ENCODE assay signal across 12 mouse cellular contexts in genomic region chr2:180234980-180235379, GRCm38 (mm10). TPM values are rescaled to one million over a fixed set of nuclear protein-coding genes. Genes with fewer than 3 reads are reported as not detected.
A peak's percentile ranks its signal among the peaks of the same experiment; 100 is the strongest.
DNase-seq lines count a peak whose midpoint lies in the region; TF ChIP-seq lines count a peak whose summit lies in the region.
"Had no signal": no experiment of that assay in that cellular context is flagged by ENCODE, and none has a peak within 500 bp of the region (broad histone marks: within the 10 kb centered on the region; RNA-seq: fewer than 3 reads in every experiment).

No protein-coding gene starts in this region.

- H3K27me3 ChIP-seq in kidney, adult 2 months (replicated peaks; ENCODE audit: control insufficient read depth, insufficient read depth, low read length): no peaks in the 10 kb centered on the region
- no peaks in the 10 kb centered on the region for H3K27me3 ChIP-seq in embryonic facial prominence, embryonic 10.5 days (replicated peaks; ENCODE audit: low read depth, poor library complexity, severe bottlenecking)

- H3K4me1 ChIP-seq in kidney, adult 2 months (ENCODE audit: control insufficient read depth, insufficient read depth, low read length): peaks cover 2% of the 10 kb centered on the region; the same call in 1 of the 2 replicates
- H3K4me1 ChIP-seq in embryonic facial prominence, embryonic 10.5 days: peaks cover 39% of the 10 kb centered on the region

- H3K9me3 ChIP-seq in embryonic facial prominence, embryonic 10.5 days: no peaks in the 10 kb centered on the region

- intact Hi-C loops in gastrocnemius, adult 2 months (cut with DNase I): no loop called here

- no peaks in the 10 kb centered on the region for H3K36me3 ChIP-seq in kidney, adult 2 months (ENCODE audit: control insufficient read depth, insufficient read depth, low read length)
- no peaks in the 10 kb centered on the region for H3K36me3 ChIP-seq in embryonic facial prominence, embryonic 10.5 days (replicated peaks)

- 46% methylated on average over 6 of the region's 6 CpGs for WGBS in kidney, adult 2 months
- 58% methylated on average over 6 of the region's 6 CpGs for WGBS in embryonic facial prominence, embryonic 10.5 days

- no peak for DNase-seq in kidney, adult 2 months
- no peak for DNase-seq in kidney, postnatal 36 days
- DNase-seq in embryonic facial prominence, embryonic 10.5 days (ENCODE audit: low spot score): peak; percentile 51
- peak; percentile 61 to 78 for DNase-seq in kidney, postnatal 4 days
- DNase-seq in lung, postnatal 4 days: peak; percentile 67 to 80
- no peak for DNase-seq in natural killer cell, adult 2 months (ENCODE audit: low spot score in 2 of 2)
- DNase-seq in gastrocnemius, adult 2 months: no peak
- DNase-seq in cerebellum, postnatal 14 days: no peak
- DNase-seq: thymus, postnatal 14 days had no signal

- no peak for TF ChIP-seq CTCF in kidney, adult 2 months (conservative IDR thresholded peaks at IDR 0.05; ENCODE audit: insufficient read depth, insufficient read length, low read depth, low read length)
- no peak for TF ChIP-seq CTCF in gastrocnemius, adult 2 months (IDR thresholded peaks at IDR 0.05)

- no peak overlapping the region for H3K4me3 ChIP-seq in kidney, adult 2 months (ENCODE audit: insufficient read depth, low read depth, low read length)
- H3K4me3 ChIP-seq in embryonic facial prominence, embryonic 10.5 days: no peak overlapping the region
- no peak overlapping the region for H3K4me3 ChIP-seq in gastrocnemius, adult 2 months

- no peak for TF ChIP-seq POLR2A in kidney, adult 2 months (IDR thresholded peaks at IDR 0.05; ENCODE audit: low read depth, low read length)

- H3K27ac ChIP-seq in kidney, adult 2 months (ENCODE audit: insufficient read depth, low read depth, low read length): 0 out of 2 replicates have a peak overlapping the region, but pooled peaks have one; percentile 66
- H3K27ac ChIP-seq in embryonic facial prominence, embryonic 10.5 days (replicated peaks): peak overlapping the region; percentile 70
- H3K27ac ChIP-seq in gastrocnemius, adult 2 months: no peak overlapping the region

RNA-seq across cellular contexts. Expression of gene Lama5, which starts 9.3 kb away (rescaled TPM):
- polyA plus RNA-seq in kidney, adult 2 months (2012; rRNA removed): 83.3 and 97.8 TPM in 2 replicates
- 19.6 and 25.3 TPM in 2 replicates for polyA plus RNA-seq in embryonic facial prominence, embryonic 10.5 days (2016; fragmentation: Nextera tagmentation; extraction: Ambion mirVana)
- 10 to 100 TPM; 10.5 to 14.8 TPM for total RNA-seq in gastrocnemius, adult 2 months (2021)

RNA-seq across cellular contexts. Expression of gene Rps21, which starts 22.2 kb away (rescaled TPM):
- polyA plus RNA-seq in kidney, adult 2 months (2012; rRNA removed): 2,294 and 2,331 TPM in 2 replicates
- 569 and 585 TPM in 2 replicates for polyA plus RNA-seq in embryonic facial prominence, embryonic 10.5 days (2016; fragmentation: Nextera tagmentation; extraction: Ambion mirVana)
- total RNA-seq in gastrocnemius, adult 2 months (2021): 100 to 1,000 TPM; 359 to 473 TPM

RNA-seq across cellular contexts. Expression of gene Cables2, which starts 38.3 kb away (rescaled TPM):
- polyA plus RNA-seq in kidney, adult 2 months (2012; rRNA removed): 18.2 TPM in 2 replicates
- 12.7 and 13.2 TPM in 2 replicates for polyA plus RNA-seq in embryonic facial prominence, embryonic 10.5 days (2016; fragmentation: Nextera tagmentation; extraction: Ambion mirVana)
- total RNA-seq in gastrocnemius, adult 2 months (2021): 1 to 10 TPM; 9.3 to 9.8 TPM

RNA-seq across cellular contexts. Expression of gene Rbbp8nl, which starts 54.7 kb away (rescaled TPM):
- 0.49 and 0.50 TPM in 2 replicates for polyA plus RNA-seq in kidney, adult 2 months (2012; rRNA removed)
- polyA plus RNA-seq in embryonic facial prominence, embryonic 10.5 days (2016; fragmentation: Nextera tagmentation; extraction: Ambion mirVana): 0.92 and 1.7 TPM in 2 replicates
- not detected for total RNA-seq in gastrocnemius, adult 2 months (2021)
- total RNA-seq: granulocyte monocyte progenitor cell, adult 5-6 weeks; layer of hippocampus, postnatal 14 days had no signal
- polyA plus RNA-seq: midbrain, embryonic 16.5 days had no signal

Comparison
In these comparisons a context has a peak if more than half of its experiments do, and no peak if none do; other contexts are left out.
1. DNase-seq: peak in embryonic facial prominence, embryonic 10.5 days (single experiment), kidney, postnatal 4 days (2 of 2) and lung, postnatal 4 days (2 of 2); none in kidney, adult 2 months (single experiment), kidney, postnatal 36 days (0 of 2), natural killer cell, adult 2 months (0 of 2), gastrocnemius, adult 2 months (single experiment) and cerebellum, postnatal 14 days (0 of 2).